Mouse (Mus musculus) megakaryocyte progenitor cell, adult 5-6 weeks (primary cell): ENCODE measurements around the gene 4930469K13Rik. TPM values are rescaled to one million over a fixed set of nuclear protein-coding genes. Genes with fewer than 3 reads are reported as not detected.
A peak's percentile ranks its signal among the peaks of the same experiment; 100 is the strongest.

Experiments
- ATAC-seq: replicated peaks from 2 replicates; pipeline ENCODE4 v1.8.0; 2016; ENCODE audit warnings: mild to moderate bottlenecking, moderate TSS enrichment, inconsistent platforms; ENCODE audit not compliant: poor library complexity
- total RNA-seq, 2 experiments: library from RNA; stranded (forward) in 1 of 2; stranded (reverse) in 1 of 2; fragments of 157-497, 149-512 nt in 1 of 2; fragments of 200-1000 nt in 1 of 2; gene quantifications; 2 replicates each; pipeline versions ENCODE4 v1.2.3 to v1.2.4; 2015 to 2017

Gene 4930469K13Rik
- total RNA-seq, 2 experiments from 2014 or later, result not detected

- peak; percentile 56 for ATAC-seq
Measured at GRCm38 (mm10) chr11:33944786-33945328, 153.5 kb downstream of the 4930469K13Rik start.

DNA sequence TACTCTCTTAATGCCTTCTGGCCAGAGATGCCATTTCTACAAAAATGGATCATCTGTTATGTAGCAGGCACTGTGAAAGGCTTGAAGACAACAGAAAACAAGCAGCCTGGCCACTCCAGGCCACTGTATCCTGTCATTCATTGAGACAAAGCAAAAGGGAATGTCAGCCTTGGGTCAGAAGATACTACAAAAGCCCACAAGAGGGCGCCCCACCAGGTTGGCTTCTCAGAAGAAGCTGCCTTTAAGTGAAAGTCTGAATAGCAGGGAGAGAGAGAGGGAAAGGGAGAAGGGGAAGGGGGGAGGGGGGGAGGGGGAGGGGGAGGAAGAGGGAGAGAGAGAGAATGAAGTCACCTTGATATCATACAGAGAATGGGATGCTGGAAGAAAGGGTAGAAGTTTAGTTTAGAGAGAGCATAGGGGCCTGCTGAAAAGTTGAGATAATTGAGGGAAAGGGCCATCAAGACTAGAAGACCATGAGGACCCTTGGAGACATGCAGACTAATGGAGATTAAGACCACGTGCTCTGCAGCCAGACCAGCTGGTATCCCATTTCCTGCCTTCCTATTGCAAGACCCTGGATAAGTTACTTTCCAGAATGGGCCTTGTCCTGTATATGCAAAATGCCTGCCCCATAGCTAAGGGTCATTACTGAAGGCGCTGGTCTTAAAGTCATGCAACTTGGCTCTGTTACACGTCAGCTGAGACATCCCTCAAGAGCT, 154.1 kb downstream of the 4930469K13Rik start:
- ATAC-seq, result peak; percentile 60

- no peak for ATAC-seq
Measured at GRCm38 (mm10) chr11:33943565-33943964, 154.8 kb downstream of the 4930469K13Rik start.

- ATAC-seq, result peak; percentile 30; the same call in 1 of the 2 replicates
Measured at GRCm38 (mm10) chr11:33939456-33940113, 158.8 kb downstream of the 4930469K13Rik start.

GRCm38 (mm10) chr11:33938561-33939274, 159.6 kb downstream of the 4930469K13Rik start:
- ATAC-seq, result peak; percentile 81

- ATAC-seq, result no peak
Measured at GRCm38 (mm10) chr11:33937641-33938040, 160.7 kb downstream of the 4930469K13Rik start.

- no peak for ATAC-seq
Measured at GRCm38 (mm10) chr11:33934286-33934685, 164.1 kb downstream of the 4930469K13Rik start.

GRCm38 (mm10) chr11:33932386-33933111, 165.8 kb downstream of the 4930469K13Rik start:
- peak; percentile 56 for ATAC-seq

DNA sequence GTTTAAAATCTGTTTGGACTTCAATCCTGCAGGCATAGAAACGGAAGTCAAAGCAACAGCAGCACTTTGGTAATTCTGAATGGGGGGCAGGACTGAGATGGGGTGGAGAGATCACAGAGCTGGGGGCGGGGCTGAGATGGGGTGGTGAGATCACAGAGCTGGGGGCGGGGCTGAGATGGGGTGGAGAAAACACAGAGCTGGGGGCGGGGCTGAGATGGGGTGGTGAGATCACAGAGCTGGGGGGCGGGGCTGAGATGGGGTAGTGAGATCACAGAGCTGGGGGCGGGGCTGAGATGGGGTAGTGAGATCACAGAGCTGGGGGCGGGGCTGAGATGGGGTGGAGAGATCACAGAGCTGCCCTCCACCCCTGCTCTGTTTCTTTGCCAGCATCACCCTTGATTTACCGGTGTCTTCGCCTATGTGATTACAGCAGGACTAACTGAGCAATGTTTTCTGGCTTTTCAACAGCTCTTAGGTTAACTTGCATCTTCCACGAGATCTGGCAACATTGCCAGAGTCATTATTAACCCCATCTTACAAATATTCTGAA, 166.4 kb downstream of the 4930469K13Rik start:
- ATAC-seq, result peak; percentile 49

DNA sequence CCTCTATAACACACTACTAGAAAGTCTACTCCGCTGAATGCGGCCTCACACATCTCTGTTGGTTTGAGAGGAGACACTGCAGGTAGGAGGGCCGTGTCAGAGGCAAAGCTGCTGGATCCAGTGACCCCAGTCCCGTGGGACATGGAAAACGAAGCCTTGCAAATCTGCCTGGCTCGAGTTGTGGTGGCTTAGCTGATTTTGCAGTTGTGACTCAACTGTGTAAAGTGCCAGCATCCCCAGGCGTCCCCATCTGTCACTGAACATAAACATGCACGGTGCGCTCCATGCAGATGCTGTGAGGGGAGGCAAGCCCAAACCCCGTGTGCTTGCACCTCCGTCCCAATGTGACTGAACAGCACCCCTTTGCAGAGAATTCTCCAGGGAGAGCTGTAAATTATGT, 168.9 kb downstream of the 4930469K13Rik start:
- no peak for ATAC-seq

GRCm38 (mm10) chr11:33928658-33929057, 169.7 kb downstream of the 4930469K13Rik start:
- peak; percentile 54 for ATAC-seq

- no peak for ATAC-seq
Measured at GRCm38 (mm10) chr11:33927836-33928235, 170.5 kb downstream of the 4930469K13Rik start.

DNA sequence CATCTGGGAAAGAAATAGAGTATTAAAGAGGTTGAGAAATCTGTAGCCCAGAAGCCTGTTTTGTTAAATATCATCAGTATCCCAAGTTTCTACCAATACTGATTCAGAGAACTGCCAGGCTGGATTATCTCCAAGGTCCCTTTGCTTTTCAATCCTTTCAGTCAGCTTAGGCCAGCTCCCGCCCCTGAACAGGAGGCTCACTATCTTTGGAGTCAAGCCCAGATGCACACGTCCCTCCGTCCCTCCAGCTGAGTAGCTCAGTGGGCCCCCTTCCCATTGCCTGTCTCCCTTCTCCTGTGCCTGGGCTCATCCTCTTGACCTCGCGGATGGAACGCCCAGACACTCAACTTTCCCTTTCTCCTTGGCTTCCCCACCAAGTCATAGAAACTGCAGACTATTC, 171.0 kb downstream of the 4930469K13Rik start:
- no peak for ATAC-seq

DNA sequence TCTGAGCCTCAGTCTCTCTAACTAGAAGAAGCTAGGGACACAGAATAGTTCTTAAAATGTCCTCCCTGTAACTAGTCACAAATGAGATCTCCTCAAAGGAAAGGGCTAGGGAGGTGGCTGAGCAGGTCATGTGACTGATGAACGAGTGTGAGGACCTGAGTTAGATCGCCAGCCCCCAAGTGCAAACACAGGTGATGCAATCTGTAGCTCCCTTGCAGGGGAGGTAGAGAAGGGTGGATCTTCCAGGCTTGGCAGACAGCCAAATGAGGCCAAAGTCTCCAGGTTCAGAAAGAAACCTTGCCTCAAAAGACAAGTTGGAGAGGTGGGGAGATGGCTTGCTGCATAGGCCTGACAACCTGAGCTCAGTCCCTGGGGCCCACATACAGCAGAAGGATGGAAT, 171.8 kb downstream of the 4930469K13Rik start:
- no peak for ATAC-seq

GRCm38 (mm10) chr11:33925778-33926177, 172.6 kb downstream of the 4930469K13Rik start:
- no peak for ATAC-seq

Other genes with a start within 250 kb of the 4930469K13Rik start
- not detected in 2 replicates for gene Kcnmb1, start 135.5 kb downstream of the 4930469K13Rik start, total RNA-seq (2015)
- not detected in 2 replicates for gene Kcnmb1, start 135.5 kb downstream of the 4930469K13Rik start, total RNA-seq (2017)
- not detected in 2 replicates for gene Kcnip1, start 105.4 kb downstream of the 4930469K13Rik start, total RNA-seq (2015)
- not detected in 2 replicates for gene Kcnip1, start 105.4 kb downstream of the 4930469K13Rik start, total RNA-seq (2017)
- gene Lcp2, start 51.6 kb downstream of the 4930469K13Rik start, total RNA-seq (2015), result 67.6 and 73.6 TPM in 2 replicates
- gene Lcp2, start 51.6 kb downstream of the 4930469K13Rik start, total RNA-seq (2017), result 26.1 and 29.5 TPM in 2 replicates
- gene Foxi1, start 109.5 kb upstream of the 4930469K13Rik start, total RNA-seq (2015), result not detected in 2 replicates
- gene Foxi1, start 109.5 kb upstream of the 4930469K13Rik start, total RNA-seq (2017), result not detected in 2 replicates
- gene Fam196b, start 216.3 kb upstream of the 4930469K13Rik start, total RNA-seq (2015), result not detected in 2 replicates
- gene Fam196b, start 216.3 kb upstream of the 4930469K13Rik start, total RNA-seq (2017), result 0.07 TPM in 1 of 2 replicates, not detected in the other